Mouse (Mus musculus): Measurements from ENCODE around the gene Unc13b. TPM values are rescaled to one million over a fixed set of nuclear protein-coding genes. Genes with fewer than 3 reads are reported as not detected.

Unc13b gene
- polyA plus RNA-seq, 1 experiment from 2014 or later = 4.1 TPM

DNA sequence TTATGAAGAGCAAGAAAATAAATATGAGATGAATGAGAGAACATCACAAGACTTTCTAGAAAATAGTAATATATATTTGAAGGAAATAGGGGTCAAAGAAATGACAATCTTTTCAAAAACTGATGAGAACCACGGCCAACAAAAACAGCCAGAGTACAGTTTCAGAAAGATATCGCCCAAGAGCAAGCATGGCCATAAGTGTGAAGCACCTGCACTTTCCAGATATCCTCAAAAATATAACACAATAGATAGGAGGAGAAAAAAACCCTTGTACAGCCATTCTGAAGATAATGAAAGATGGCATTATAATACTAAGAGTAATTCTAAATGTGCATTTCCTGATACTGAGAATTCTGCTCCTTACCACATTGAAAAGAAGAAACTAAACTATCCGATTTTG, 111.3 kb downstream of the Unc13b start:
- Histone ChIP-seq H3K4me1 (ENCODE audit: control insufficient read depth, insufficient read depth, low read length) (no peaks in the 10 kb centered on the region), H3K9ac (replicated peaks; ENCODE audit: low read length) (no peak overlapping the region), H3K4me3 (ENCODE audit: low read depth, low read length) (no peak overlapping the region), H3K27me3 (ENCODE audit: control insufficient read depth, insufficient read depth, low read length) (no peaks in the 10 kb centered on the region), H3K4me2 (ENCODE audit: low read depth, low read length) (no peak overlapping the region), H3K36me3 (replicated peaks; ENCODE audit: control insufficient read depth, insufficient read depth, low read depth, low read length) (no peaks in the 10 kb centered on the region), H3K27ac (replicated peaks; ENCODE audit: low read depth, low read length) (no peak overlapping the region), H3K9me3 (replicated peaks; ENCODE audit: control insufficient read depth, low read length) (no peaks in the 10 kb centered on the region)
- DNase-seq (ENCODE audit: low spot score) (no peak), ATAC-seq (replicated peaks; ENCODE audit: insufficient number of reproducible peaks, low FRiP score, low TSS enrichment, low read depth) (no peak)
- 88% methylated on average over 3 of the region's 3 CpGs for WGBS

DNA sequence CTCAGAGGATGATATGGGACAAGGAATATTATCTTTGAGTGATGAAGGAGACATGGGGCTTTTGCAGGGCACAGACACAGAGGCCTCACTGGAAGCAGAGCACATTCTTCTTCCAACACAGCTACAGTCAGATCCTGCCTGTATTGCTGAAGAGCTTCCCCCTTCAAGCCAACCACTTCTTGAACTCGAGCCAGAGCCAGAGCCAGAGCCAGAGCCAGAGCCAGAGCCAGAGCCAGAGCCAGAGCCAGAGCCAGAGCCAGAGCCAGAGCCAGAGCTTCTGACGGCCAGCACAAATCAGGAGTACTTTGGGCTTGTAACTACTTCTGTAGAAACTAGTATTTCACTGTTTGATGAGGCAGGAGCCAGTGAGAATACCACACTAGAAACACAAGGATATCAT, 118.4 kb downstream of the Unc13b start:
- 83% methylated on average over 2 of the region's 2 CpGs for WGBS
- Histone ChIP-seq H3K9ac (replicated peaks; ENCODE audit: low read length) (no peak overlapping the region), H3K4me2 (ENCODE audit: low read depth, low read length) (no peak overlapping the region), H3K36me3 (replicated peaks; ENCODE audit: control insufficient read depth, insufficient read depth, low read depth, low read length) (no peaks in the 10 kb centered on the region), H3K27me3 (ENCODE audit: control insufficient read depth, insufficient read depth, low read length) (no peaks in the 10 kb centered on the region), H3K9me3 (replicated peaks; ENCODE audit: control insufficient read depth, low read length) (no peaks in the 10 kb centered on the region), H3K4me1 (ENCODE audit: control insufficient read depth, insufficient read depth, low read length) (no peaks in the 10 kb centered on the region), H3K4me3 (ENCODE audit: low read depth, low read length) (no peak overlapping the region), H3K27ac (replicated peaks; ENCODE audit: low read depth, low read length) (no peak overlapping the region)
- DNase-seq (ENCODE audit: low spot score) (no peak), ATAC-seq (replicated peaks; ENCODE audit: insufficient number of reproducible peaks, low FRiP score, low TSS enrichment, low read depth) (no peak)

DNA sequence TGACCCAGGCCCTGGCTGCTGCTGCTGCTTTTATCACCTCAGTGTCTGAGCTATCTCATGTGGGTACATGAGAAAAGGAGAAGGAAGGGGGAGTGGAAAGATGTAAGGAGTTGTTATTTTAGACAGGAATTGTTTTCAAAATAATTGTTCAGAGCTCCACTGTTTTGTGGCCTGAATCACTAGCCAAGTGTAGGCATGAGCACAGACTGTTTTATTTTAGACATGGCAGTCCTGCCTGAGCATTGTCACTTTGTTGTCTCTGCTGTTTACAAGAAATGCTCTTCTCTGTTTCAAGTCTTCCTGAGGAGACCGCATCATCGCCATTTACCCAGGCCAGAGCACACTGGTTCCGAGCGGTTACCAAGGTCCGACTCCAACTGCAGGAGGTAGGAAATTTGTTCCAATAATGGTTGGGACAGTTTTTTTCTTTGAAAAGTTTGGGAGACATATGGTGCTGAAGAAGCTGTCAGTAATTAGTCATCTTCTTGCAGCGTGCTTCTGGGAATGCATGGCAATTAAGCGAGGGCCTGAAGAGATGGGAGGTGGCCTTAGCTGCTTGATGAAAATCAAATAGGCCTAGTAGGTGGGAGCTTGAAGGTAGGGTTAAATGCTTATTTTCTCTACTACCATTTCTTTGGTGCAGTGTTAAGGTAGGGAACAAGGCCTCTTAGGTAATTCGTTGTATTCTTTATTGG, 123.9 kb downstream of the Unc13b start:
- Histone ChIP-seq H3K27me3 (ENCODE audit: control insufficient read depth, insufficient read depth, low read length) (no peaks in the 10 kb centered on the region), H3K27ac (replicated peaks; ENCODE audit: low read depth, low read length) (no peak overlapping the region), H3K4me3 (ENCODE audit: low read depth, low read length) (no peak overlapping the region), H3K4me1 (ENCODE audit: control insufficient read depth, insufficient read depth, low read length) (no peaks in the 10 kb centered on the region), H3K4me2 (ENCODE audit: low read depth, low read length) (no peak overlapping the region), H3K9me3 (replicated peaks; ENCODE audit: control insufficient read depth, low read length) (no peaks in the 10 kb centered on the region), H3K9ac (replicated peaks; ENCODE audit: low read length) (no peak overlapping the region), H3K36me3 (replicated peaks; ENCODE audit: control insufficient read depth, insufficient read depth, low read depth, low read length) (no peaks in the 10 kb centered on the region)
- ATAC-seq (replicated peaks; ENCODE audit: insufficient number of reproducible peaks, low FRiP score, low TSS enrichment, low read depth) (no peak), DNase-seq (ENCODE audit: low spot score) (no peak)
- whole genome bisulfite sequencing = 85% methylated on average over 8 of the region's 8 CpGs

DNA sequence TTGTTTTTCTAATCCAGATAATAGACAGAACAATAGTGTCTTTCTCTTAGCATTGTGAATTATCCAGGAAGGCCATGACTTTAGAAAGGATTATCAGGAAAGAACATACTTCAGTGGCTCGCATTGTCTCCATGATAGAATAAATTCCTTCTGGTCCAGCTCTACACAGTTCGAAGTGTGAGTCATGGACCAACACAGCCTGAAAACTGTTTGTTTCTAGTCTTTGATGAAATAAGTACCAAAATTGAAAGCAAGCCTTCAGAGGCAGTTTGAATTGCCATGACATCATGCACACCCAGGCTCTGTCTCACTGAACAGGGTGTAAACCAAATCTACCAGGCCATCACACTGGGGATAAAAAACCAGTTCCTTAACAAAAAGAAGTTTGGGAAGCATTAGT, 128.7 kb downstream of the Unc13b start:
- Histone ChIP-seq H3K9me3 (replicated peaks; ENCODE audit: control insufficient read depth, low read length) (no peaks in the 10 kb centered on the region), H3K36me3 (replicated peaks; ENCODE audit: control insufficient read depth, insufficient read depth, low read depth, low read length) (no peaks in the 10 kb centered on the region), H3K9ac (replicated peaks; ENCODE audit: low read length) (no peak overlapping the region), H3K4me1 (ENCODE audit: control insufficient read depth, insufficient read depth, low read length) (no peaks in the 10 kb centered on the region), H3K27me3 (ENCODE audit: control insufficient read depth, insufficient read depth, low read length) (no peaks in the 10 kb centered on the region), H3K4me2 (ENCODE audit: low read depth, low read length) (no peak overlapping the region), H3K27ac (replicated peaks; ENCODE audit: low read depth, low read length) (no peak overlapping the region), H3K4me3 (ENCODE audit: low read depth, low read length) (no peak overlapping the region)
- ATAC-seq (replicated peaks; ENCODE audit: insufficient number of reproducible peaks, low FRiP score, low TSS enrichment, low read depth) (no peak), DNase-seq (ENCODE audit: low spot score) (no peak)
- 72% methylated on average over 2 of the region's 2 CpGs for WGBS

DNA sequence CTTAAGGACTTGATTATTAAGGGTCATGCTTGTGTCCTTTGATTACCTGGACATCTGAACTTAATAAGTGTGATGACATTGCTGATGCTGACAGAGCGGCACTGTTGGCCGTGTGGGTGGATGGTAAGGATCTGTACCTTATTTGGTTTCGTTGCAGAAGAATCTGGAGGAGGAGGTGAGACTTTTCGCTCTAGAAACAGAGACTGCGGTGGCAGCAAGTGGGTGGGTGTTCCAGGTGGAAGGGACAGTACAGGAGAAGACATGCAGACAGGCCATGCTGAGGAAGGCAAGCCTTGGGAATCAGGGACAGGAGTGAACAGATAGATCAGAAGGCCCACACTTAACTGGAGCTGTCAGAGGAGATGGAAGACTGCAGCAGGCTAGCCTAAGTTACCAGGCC, 130.6 kb downstream of the Unc13b start:
- no peak overlapping the region for H3K4me2 ChIP-seq (ENCODE audit: low read depth, low read length)
- no peaks in the 10 kb centered on the region for H3K27me3 ChIP-seq (ENCODE audit: control insufficient read depth, insufficient read depth, low read length)
- no peak overlapping the region for H3K4me3 ChIP-seq (ENCODE audit: low read depth, low read length)
- no peak overlapping the region for H3K9ac ChIP-seq (replicated peaks; ENCODE audit: low read length)
- no peaks in the 10 kb centered on the region for H3K4me1 ChIP-seq (ENCODE audit: control insufficient read depth, insufficient read depth, low read length)
- no peaks in the 10 kb centered on the region for H3K36me3 ChIP-seq (replicated peaks; ENCODE audit: control insufficient read depth, insufficient read depth, low read depth, low read length)
- ATAC-seq (replicated peaks; ENCODE audit: insufficient number of reproducible peaks, low FRiP score, low TSS enrichment, low read depth) (no peak), DNase-seq (ENCODE audit: low spot score) (no peak)
- H3K27ac ChIP-seq (replicated peaks; ENCODE audit: low read depth, low read length) = no peak overlapping the region
- H3K9me3 ChIP-seq (replicated peaks; ENCODE audit: control insufficient read depth, low read length) = no peaks in the 10 kb centered on the region
- 69% methylated on average over 5 of the region's 5 CpGs for WGBS

DNA sequence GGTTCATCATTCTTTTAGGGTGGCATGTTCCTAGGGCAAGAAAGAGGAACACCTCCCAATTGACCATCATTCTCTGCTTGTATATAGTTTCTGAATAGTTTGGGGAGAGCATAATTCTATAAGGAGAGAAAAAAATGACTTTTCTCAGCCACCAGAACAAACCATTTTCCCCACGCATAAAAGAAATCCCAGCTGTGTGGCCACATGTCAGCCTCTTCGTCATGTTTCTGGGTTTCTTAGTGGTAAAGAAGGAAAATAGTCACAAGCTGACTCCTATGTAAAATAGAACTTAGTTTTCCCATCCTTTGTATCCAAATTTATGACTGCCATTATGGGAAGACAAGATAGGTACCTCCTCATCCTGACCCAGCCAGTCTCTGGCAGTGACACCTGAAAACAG, 146.2 kb downstream of the Unc13b start:
- DNase-seq (ENCODE audit: low spot score) (no peak), ATAC-seq (replicated peaks; ENCODE audit: insufficient number of reproducible peaks, low FRiP score, low TSS enrichment, low read depth) (no peak)
- Histone ChIP-seq H3K4me2 (ENCODE audit: low read depth, low read length) (no peak overlapping the region), H3K27ac (replicated peaks; ENCODE audit: low read depth, low read length) (no peak overlapping the region), H3K9ac (replicated peaks; ENCODE audit: low read length) (no peak overlapping the region), H3K4me1 (ENCODE audit: control insufficient read depth, insufficient read depth, low read length) (no peaks in the 10 kb centered on the region), H3K9me3 (replicated peaks; ENCODE audit: control insufficient read depth, low read length) (no peaks in the 10 kb centered on the region), H3K36me3 (replicated peaks; ENCODE audit: control insufficient read depth, insufficient read depth, low read depth, low read length) (no peaks in the 10 kb centered on the region), H3K27me3 (ENCODE audit: control insufficient read depth, insufficient read depth, low read length) (no peaks in the 10 kb centered on the region), H3K4me3 (ENCODE audit: low read depth, low read length) (no peak overlapping the region)
- 87% methylated on average over 2 of the region's 2 CpGs for WGBS

DNA sequence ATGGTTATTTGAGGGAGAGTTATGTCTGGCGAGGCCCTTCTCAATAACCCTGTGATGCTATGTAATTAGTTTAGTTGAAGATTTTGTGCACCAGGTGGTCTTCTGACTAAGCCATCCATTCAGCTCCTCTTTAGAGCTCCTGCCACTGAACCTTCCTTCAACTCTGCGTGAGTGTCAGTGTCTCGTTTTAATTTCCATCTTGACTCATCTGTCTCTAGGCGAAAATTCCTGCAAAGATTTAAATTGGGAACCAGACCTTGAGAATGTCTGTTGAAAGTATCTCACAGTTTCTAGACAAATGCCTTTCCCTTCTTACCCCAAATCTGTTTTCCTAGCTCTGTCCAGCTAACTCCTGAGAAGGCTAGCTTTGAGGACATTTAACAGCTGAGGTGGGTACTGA, 146.8 kb downstream of the Unc13b start:
- no peak overlapping the region for H3K4me2 ChIP-seq (ENCODE audit: low read depth, low read length)
- H3K27me3 ChIP-seq (ENCODE audit: control insufficient read depth, insufficient read depth, low read length) = no peaks in the 10 kb centered on the region
- ATAC-seq (replicated peaks; ENCODE audit: insufficient number of reproducible peaks, low FRiP score, low TSS enrichment, low read depth) (no peak), DNase-seq (ENCODE audit: low spot score) (no peak)
- H3K4me1 ChIP-seq (ENCODE audit: control insufficient read depth, insufficient read depth, low read length) = no peaks in the 10 kb centered on the region
- H3K4me3 ChIP-seq (ENCODE audit: low read depth, low read length) = no peak overlapping the region
- H3K9ac ChIP-seq (replicated peaks; ENCODE audit: low read length) = no peak overlapping the region
- H3K27ac ChIP-seq (replicated peaks; ENCODE audit: low read depth, low read length) = no peak overlapping the region
- no peaks in the 10 kb centered on the region for H3K36me3 ChIP-seq (replicated peaks; ENCODE audit: control insufficient read depth, insufficient read depth, low read depth, low read length)
- WGBS = 50% methylated on average over 4 of the region's 4 CpGs
- H3K9me3 ChIP-seq (replicated peaks; ENCODE audit: control insufficient read depth, low read length) = no peaks in the 10 kb centered on the region

DNA sequence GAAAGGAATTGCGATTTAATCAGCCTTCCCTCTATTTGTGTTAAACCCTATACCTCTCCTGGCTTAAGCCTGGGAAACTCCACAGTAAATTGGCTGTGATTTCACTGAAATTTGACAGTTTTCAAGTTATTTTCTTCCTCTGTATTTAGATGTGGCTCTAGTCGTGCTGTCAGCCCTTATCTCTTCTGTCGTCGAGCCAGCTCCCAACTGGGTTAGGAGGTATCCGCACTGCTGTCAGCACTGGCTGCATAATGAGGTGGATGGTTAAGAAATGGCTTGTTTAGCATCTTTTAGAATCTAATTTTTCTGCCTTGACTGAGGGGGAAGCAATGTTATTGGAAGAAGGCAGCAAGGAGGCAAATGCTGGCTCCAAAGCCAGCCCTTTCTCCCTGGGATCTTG, 148.2 kb downstream of the Unc13b start:
- no peaks in the 10 kb centered on the region for H3K4me1 ChIP-seq (ENCODE audit: control insufficient read depth, insufficient read depth, low read length)
- H3K9ac ChIP-seq (replicated peaks; ENCODE audit: low read length) = no peak overlapping the region
- WGBS = 76% methylated on average over 5 of the region's 5 CpGs
- H3K9me3 ChIP-seq (replicated peaks; ENCODE audit: control insufficient read depth, low read length) = no peaks in the 10 kb centered on the region
- H3K27ac ChIP-seq (replicated peaks; ENCODE audit: low read depth, low read length) = no peak overlapping the region
- H3K36me3 ChIP-seq (replicated peaks; ENCODE audit: control insufficient read depth, insufficient read depth, low read depth, low read length) = no peaks in the 10 kb centered on the region
- no peak overlapping the region for H3K4me3 ChIP-seq (ENCODE audit: low read depth, low read length)
- DNase-seq (ENCODE audit: low spot score) (no peak), ATAC-seq (replicated peaks; ENCODE audit: insufficient number of reproducible peaks, low FRiP score, low TSS enrichment, low read depth) (no peak)
- H3K27me3 ChIP-seq (ENCODE audit: control insufficient read depth, insufficient read depth, low read length) = no peaks in the 10 kb centered on the region
- H3K4me2 ChIP-seq (ENCODE audit: low read depth, low read length) = no peak overlapping the region

Data from embryonic facial prominence, embryonic 11.5 days (tissue).